Mouse (Mus musculus) G1E (cell line): ENCODE data around the gene Ccdc88c.

ENCODE experiments used
- CTCF ChIP-seq: IDR thresholded peaks from 2 replicates; pipeline ENCODE4 v1.5.1; 2012; ENCODE audit warnings: low read depth, low read length, inconsistent platforms, mixed read lengths
- GATA1 ChIP-seq: IDR thresholded peaks from 2 replicates; pipeline ENCODE4 v1.6.1; 2012; ENCODE audit warnings: borderline replicate concordance, low read length, inconsistent platforms, mixed read lengths
- POLR2AphosphoS5 ChIP-seq: IDR thresholded peaks from 2 replicates; pipeline ENCODE4 v1.6.1; 2012; ENCODE audit warnings: low read depth, low read length, inconsistent platforms; ENCODE audit not compliant: insufficient replicate concordance

DNA sequence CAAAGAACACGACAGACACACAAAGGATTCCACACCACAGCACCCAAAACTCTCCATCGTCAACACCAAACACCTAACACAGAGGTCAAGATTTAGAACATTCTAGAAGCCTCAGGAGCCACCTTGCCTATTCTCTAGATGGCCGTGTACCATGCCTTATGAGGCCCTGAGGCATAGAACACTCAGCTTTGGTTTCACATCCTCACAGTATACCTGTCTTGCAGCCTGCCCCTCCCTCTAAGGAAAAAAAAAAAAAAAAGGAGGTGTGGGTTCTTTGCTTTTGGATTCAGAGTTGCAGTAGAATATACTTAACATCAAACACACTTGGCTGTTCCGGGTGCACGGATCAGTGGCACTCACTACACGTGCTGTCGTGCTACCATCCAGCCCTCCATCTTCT, 17.8 kb downstream of the Ccdc88c start:
- TF ChIP-seq CTCF (no peak), GATA1 (no peak), POLR2AphosphoS5 (no peak)
